Mouse (Mus musculus): ENCODE results near the gene Slitrk5.

DNA sequence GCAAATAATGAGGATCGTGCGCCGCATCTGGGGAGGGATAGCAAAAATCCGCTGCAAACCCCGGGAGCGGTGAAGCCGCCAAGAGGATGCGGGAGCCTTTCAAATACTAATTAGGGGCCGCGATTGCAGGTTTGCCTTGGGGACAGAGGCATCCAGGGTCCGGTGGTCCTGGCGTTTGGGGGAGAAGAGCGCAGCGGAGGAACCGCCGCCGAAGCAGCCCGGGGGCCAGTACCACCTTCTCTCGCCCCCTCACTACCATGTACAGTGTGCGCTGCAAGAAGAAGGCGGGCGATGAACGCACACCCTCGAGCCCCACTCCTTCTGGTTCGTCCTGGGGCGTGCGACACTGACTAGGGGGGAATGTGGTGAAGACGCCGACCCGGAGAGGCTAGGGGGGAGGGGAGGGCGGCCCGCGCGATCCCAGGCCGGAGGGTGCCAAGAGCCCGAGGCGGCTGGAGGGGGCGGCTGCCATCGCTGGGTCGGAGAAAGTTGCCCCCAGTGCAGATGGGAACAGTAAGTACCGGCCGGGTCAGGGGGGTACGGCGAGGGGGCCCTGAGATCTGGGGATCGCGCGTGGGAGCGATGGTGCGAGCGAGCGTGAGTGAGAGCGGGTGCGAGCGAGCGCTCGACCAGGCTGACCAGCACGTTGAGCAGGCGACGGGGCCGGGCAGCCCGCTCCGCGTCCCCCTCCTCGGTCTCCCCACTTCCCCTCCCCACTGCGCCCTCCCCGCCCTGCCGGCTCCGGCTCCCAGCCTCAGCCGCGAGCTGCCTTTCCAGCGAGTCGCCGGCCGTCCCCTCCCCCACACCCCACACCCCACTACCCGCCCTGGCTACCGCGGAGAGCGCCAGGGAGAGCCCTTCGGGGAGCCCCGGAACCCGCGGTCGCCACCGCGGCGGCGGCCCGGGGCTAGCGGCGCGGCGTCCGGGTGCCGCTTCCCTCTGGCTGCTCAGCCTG is 591 bp downstream of the Slitrk5 start:
- TF ChIP-seq CTCF (IDR thresholded peaks at IDR 0.05; ENCODE audit: borderline replicate concordance, insufficient read depth, low read length) (no peak), POLR2A (IDR thresholded peaks at IDR 0.05; ENCODE audit: low read depth, low read length) (no peak; the same call in 1 of the 2 replicates)
